Mouse (Mus musculus): ENCODE measurements around the gene Fgf6. TPM values are rescaled to one million over a fixed set of nuclear protein-coding genes. Genes with fewer than 3 reads are reported as not detected.

The Fgf6 gene
- polyA plus RNA-seq, 1 experiment from 2014 or later: not detected

GRCm38 (mm10) chr6:127064815-127065214 is 49.4 kb downstream of the Fgf6 start:
- Histone ChIP-seq H3K9me3 (ENCODE audit: control insufficient read depth) (no peaks in the 10 kb centered on the region), H3K9ac (ENCODE audit: low read depth, low read length) (no peak overlapping the region), H3K4me1 (replicated peaks; ENCODE audit: control insufficient read depth, insufficient read depth, low read length) (no peaks in the 10 kb centered on the region), H3K4me2 (replicated peaks; ENCODE audit: low read depth) (no peak overlapping the region), H3K36me3 (ENCODE audit: control insufficient read depth, insufficient read depth) (no peaks in the 10 kb centered on the region), H3K27me3 (replicated peaks; ENCODE audit: control insufficient read depth, insufficient read depth, low read length) (0 out of 2 replicates have a peak, but pooled peaks cover 4% of the 10 kb centered on the region), H3K4me3 (ENCODE audit: low read depth, low read length) (no peak overlapping the region), H3K27ac (ENCODE audit: low read depth, low read length) (no peak overlapping the region)
- TF ChIP-seq CTCF (IDR thresholded peaks at IDR 0.05; ENCODE audit: low read depth): no peak; the same call in 1 of the 2 replicates
- 6% methylated on average over 14 of the region's 14 CpGs for WGBS
- ATAC-seq: no peak

GRCm38 (mm10) chr6:127072817-127073216 is 57.4 kb downstream of the Fgf6 start, which contains the start of gene Fgf23:
Fgf23 (plus strand) TSS chr6:127072902.
- Histone ChIP-seq H3K4me2 (replicated peaks; ENCODE audit: low read depth) (peak within 1 kb of the TSS; percentile 38), H3K27me3 (replicated peaks; ENCODE audit: control insufficient read depth, insufficient read depth, low read length) (no peaks in the 10 kb centered on the region), H3K9me3 (ENCODE audit: control insufficient read depth) (no peaks in the 10 kb centered on the region), H3K9ac (ENCODE audit: low read depth, low read length) (no peak within 1 kb of the TSS), H3K4me1 (replicated peaks; ENCODE audit: control insufficient read depth, insufficient read depth, low read length) (no peaks in the 10 kb centered on the region), H3K27ac (ENCODE audit: low read depth, low read length) (no peak within 1 kb of the TSS), H3K36me3 (ENCODE audit: control insufficient read depth, insufficient read depth) (no peaks in the 10 kb centered on the region), H3K4me3 (ENCODE audit: low read depth, low read length) (no peak within 1 kb of the TSS)
- WGBS: 7% methylated on average over 5 of the region's 5 CpGs
- no peak; the same call in 1 of the 2 replicates for TF ChIP-seq CTCF (IDR thresholded peaks at IDR 0.05; ENCODE audit: low read depth)
- no peak for ATAC-seq

Other genes with a start within 250 kb of the Fgf6 start
- gene Ndufa9, start 166.4 kb upstream of the Fgf6 start, polyA plus RNA-seq (2015; fragmentation: Nextera tagmentation; extraction: Ambion mirVana): 236 and 238 TPM in 2 replicates
- gene Akap3, start 162.5 kb upstream of the Fgf6 start, polyA plus RNA-seq (2015; fragmentation: Nextera tagmentation; extraction: Ambion mirVana): not detected in 2 replicates
- not detected in 2 replicates for gene Dyrk4, start 93.7 kb upstream of the Fgf6 start, polyA plus RNA-seq (2015; fragmentation: Nextera tagmentation; extraction: Ambion mirVana)
- gene Rad51ap1, start 76.0 kb upstream of the Fgf6 start, polyA plus RNA-seq (2015; fragmentation: Nextera tagmentation; extraction: Ambion mirVana): 11.5 and 12.8 TPM in 2 replicates
- gene D6Wsu163e, start 75.6 kb upstream of the Fgf6 start, polyA plus RNA-seq (2015; fragmentation: Nextera tagmentation; extraction: Ambion mirVana): 16.2 and 19.5 TPM in 2 replicates
- not detected in 2 replicates for gene Fgf23, start 57.3 kb downstream of the Fgf6 start, polyA plus RNA-seq (2015; fragmentation: Nextera tagmentation; extraction: Ambion mirVana)
- gene Tigar, start 94.0 kb downstream of the Fgf6 start, polyA plus RNA-seq (2015; fragmentation: Nextera tagmentation; extraction: Ambion mirVana): 4.6 and 4.8 TPM in 2 replicates
- gene Ccnd2, start 136.6 kb downstream of the Fgf6 start, polyA plus RNA-seq (2015; fragmentation: Nextera tagmentation; extraction: Ambion mirVana): 357 and 374 TPM in 2 replicates

Data from intestine, postnatal 0 days (tissue).